Mouse (Mus musculus): ENCODE data around the gene Gm44790.
"Not testable (repeated sequence)": the region's sequence is repeated elsewhere in the genome, so short reads cannot be mapped to it uniquely, and the experiment has no call there.

Gm44790 gene

GRCm38 (mm10) chr6:86426358-86426757 is at the start of gene Gm44790:
Gene Gm44790, plus strand, starts transcription at chr6:86426658.
- DNase-seq (ENCODE audit: extremely low spot score, low read depth, low spot score), result no peak

GRCm38 (mm10) chr6:86378341-86378740 is 48.1 kb upstream of the Gm44790 start:
- DNase-seq (ENCODE audit: extremely low spot score, low read depth, low spot score), result no peak

- DNase-seq (ENCODE audit: extremely low spot score, low read depth, low spot score), result not testable (repeated sequence)
Measured at GRCm38 (mm10) chr6:86380112-86380511, 46.3 kb upstream of the Gm44790 start.

- no peak for DNase-seq (ENCODE audit: extremely low spot score, low read depth, low spot score)
Measured at GRCm38 (mm10) chr6:86382551-86382950, 43.9 kb upstream of the Gm44790 start.

- DNase-seq (ENCODE audit: extremely low spot score, low read depth, low spot score), result no peak
Measured at GRCm38 (mm10) chr6:86383370-86383769, 43.1 kb upstream of the Gm44790 start.

- DNase-seq (ENCODE audit: extremely low spot score, low read depth, low spot score), result no peak
Measured at GRCm38 (mm10) chr6:86384692-86385091, 41.8 kb upstream of the Gm44790 start.

- DNase-seq (ENCODE audit: extremely low spot score, low read depth, low spot score), result no peak
Measured at GRCm38 (mm10) chr6:86385362-86386104, 40.9 kb upstream of the Gm44790 start.

- no peak for DNase-seq (ENCODE audit: extremely low spot score, low read depth, low spot score)
Measured at GRCm38 (mm10) chr6:86387313-86387712, 39.1 kb upstream of the Gm44790 start.

- DNase-seq (ENCODE audit: extremely low spot score, low read depth, low spot score), result no peak
Measured at GRCm38 (mm10) chr6:86388461-86388860, 38.0 kb upstream of the Gm44790 start.

- DNase-seq (ENCODE audit: extremely low spot score, low read depth, low spot score), result no peak
Measured at GRCm38 (mm10) chr6:86391326-86391725, 35.1 kb upstream of the Gm44790 start.

- DNase-seq (ENCODE audit: extremely low spot score, low read depth, low spot score), result no peak
Measured at GRCm38 (mm10) chr6:86393187-86393586, 33.3 kb upstream of the Gm44790 start.

GRCm38 (mm10) chr6:86394078-86394720 is 32.3 kb upstream of the Gm44790 start:
- DNase-seq (ENCODE audit: extremely low spot score, low read depth, low spot score), result no peak

GRCm38 (mm10) chr6:86395021-86395420 is 31.4 kb upstream of the Gm44790 start:
- no peak for DNase-seq (ENCODE audit: extremely low spot score, low read depth, low spot score)

- no peak for DNase-seq (ENCODE audit: extremely low spot score, low read depth, low spot score)
Measured at GRCm38 (mm10) chr6:86395969-86396368, 30.5 kb upstream of the Gm44790 start.

GRCm38 (mm10) chr6:86396581-86397256 is 29.7 kb upstream of the Gm44790 start, which contains the start of gene Pcyox1:
Gene Pcyox1, minus strand, starts transcription at chr6:86397154.
- no peak for DNase-seq (ENCODE audit: extremely low spot score, low read depth, low spot score)

- DNase-seq (ENCODE audit: extremely low spot score, low read depth, low spot score), result no peak
Measured at GRCm38 (mm10) chr6:86397257-86397980, 29.0 kb upstream of the Gm44790 start.

GRCm38 (mm10) chr6:86398986-86399385 is 27.5 kb upstream of the Gm44790 start:
- no peak for DNase-seq (ENCODE audit: extremely low spot score, low read depth, low spot score)

- DNase-seq (ENCODE audit: extremely low spot score, low read depth, low spot score), result no peak
Measured at GRCm38 (mm10) chr6:86399995-86400394, 26.5 kb upstream of the Gm44790 start.

- DNase-seq (ENCODE audit: extremely low spot score, low read depth, low spot score), result peak; percentile 80
Measured at GRCm38 (mm10) chr6:86400972-86401371, 25.5 kb upstream of the Gm44790 start.

GRCm38 (mm10) chr6:86402681-86403607 is 23.5 kb upstream of the Gm44790 start:
- DNase-seq (ENCODE audit: extremely low spot score, low read depth, low spot score), result no peak
